Mouse (Mus musculus): ENCODE data around the gene Ogfod1. TPM values are rescaled to one million over a fixed set of nuclear protein-coding genes. Genes with fewer than 3 reads are reported as not detected.

Gene Ogfod1
- total RNA-seq (2014; rRNA removed) (11.2 and 15.0 TPM in 2 replicates), polyA plus RNA-seq (2015; fragmentation: Nextera tagmentation; extraction: Ambion mirVana) (7.9 and 8.5 TPM in 2 replicates)

DNA sequence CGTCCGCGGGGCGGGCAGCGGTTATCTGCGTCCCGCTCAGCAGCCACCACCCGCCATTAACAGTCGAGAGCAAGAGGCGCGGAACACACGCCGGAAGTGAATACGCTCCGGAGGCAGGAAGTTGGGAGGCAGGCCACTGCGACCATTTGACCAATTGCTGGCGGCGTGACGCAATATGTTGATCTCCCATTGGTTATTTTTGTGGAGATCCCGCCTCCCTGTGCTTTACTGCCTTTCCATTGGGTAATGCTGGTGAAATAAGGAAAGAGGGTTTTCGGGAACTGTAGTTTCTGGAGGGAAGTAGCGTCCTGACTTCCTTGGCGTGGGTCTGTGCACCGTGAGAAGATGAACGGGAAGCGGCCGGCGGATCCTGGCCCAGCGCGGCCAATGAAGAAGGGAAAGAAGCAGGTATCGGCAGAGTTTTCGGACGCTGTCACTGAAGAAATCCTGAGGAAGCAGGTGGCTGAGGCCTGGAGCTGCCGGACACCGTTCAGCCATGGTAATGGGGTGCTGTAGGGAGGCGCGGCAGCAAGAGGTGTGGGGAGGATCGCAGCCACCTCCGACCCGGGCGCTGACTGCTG lies at the start of gene Ogfod1, which contains the start of gene Nudt21:
Gene Ogfod1, plus strand, starts transcription at position 255 of the 581 bp plus-strand sequence.
Gene Nudt21, minus strand, starts transcription at position 88 of the 581 bp plus-strand sequence.
- no peak for TF ChIP-seq CTCF (IDR thresholded peaks at IDR 0.05; ENCODE audit: low read depth)
- WGBS: under 1% methylated on average over 38 of the region's 41 CpGs
- Histone ChIP-seq H3K36me3 (ENCODE audit: insufficient read depth, low read length) (no peaks in the 10 kb centered on the region; the same call in 1 of the 2 replicates), H3K4me1 (ENCODE audit: insufficient read depth, low read length) (peaks cover 7% of the 10 kb centered on the region), H3K27me3 (ENCODE audit: insufficient read depth, low read length) (no peaks in the 10 kb centered on the region), H3K9me3 (ENCODE audit: low read length) (no peaks in the 10 kb centered on the region), H3K9ac (replicated peaks; ENCODE audit: low read length) (peak within 1 kb of the TSS; percentile 64), H3K4me2 (ENCODE audit: low read depth, low read length) (peak within 1 kb of the TSS; percentile 82), H3K27ac (peak within 1 kb of the TSS; percentile 83), H3K4me3 (ENCODE audit: low read length) (peak within 1 kb of the TSS; percentile 78)
- DNase-seq (ENCODE audit: low spot score): peak; percentile 99
- ATAC-seq: peak; percentile 100

GRCm38 (mm10) chr8:93989739-93990138 lies 47.3 kb upstream of the Ogfod1 start:
- H3K9ac ChIP-seq (replicated peaks; ENCODE audit: low read length): no peak overlapping the region
- ATAC-seq (no peak), DNase-seq (ENCODE audit: low spot score) (no peak)
- H3K4me1 ChIP-seq (ENCODE audit: insufficient read depth, low read length): no peaks in the 10 kb centered on the region
- no peak overlapping the region for H3K4me3 ChIP-seq (ENCODE audit: low read length)
- no peaks in the 10 kb centered on the region for H3K27me3 ChIP-seq (ENCODE audit: insufficient read depth, low read length)
- WGBS: 94% methylated on average over 4 of the region's 4 CpGs
- no peak overlapping the region for H3K4me2 ChIP-seq (ENCODE audit: low read depth, low read length)
- TF ChIP-seq CTCF (IDR thresholded peaks at IDR 0.05; ENCODE audit: low read depth): no peak
- H3K9me3 ChIP-seq (ENCODE audit: low read length): no peaks in the 10 kb centered on the region
- peaks cover 27% of the 10 kb centered on the region for H3K36me3 ChIP-seq (ENCODE audit: insufficient read depth, low read length)
- no peak overlapping the region for H3K27ac ChIP-seq

GRCm38 (mm10) chr8:93998961-93999360 lies 38.0 kb upstream of the Ogfod1 start:
- DNase-seq (ENCODE audit: low spot score): no peak
- no peak for TF ChIP-seq CTCF (IDR thresholded peaks at IDR 0.05; ENCODE audit: low read depth)
- Histone ChIP-seq H3K27me3 (ENCODE audit: insufficient read depth, low read length) (no peaks in the 10 kb centered on the region), H3K4me1 (ENCODE audit: insufficient read depth, low read length) (no peaks in the 10 kb centered on the region), H3K9ac (replicated peaks; ENCODE audit: low read length) (no peak overlapping the region), H3K9me3 (ENCODE audit: low read length) (no peaks in the 10 kb centered on the region), H3K4me2 (ENCODE audit: low read depth, low read length) (no peak overlapping the region), H3K27ac (no peak overlapping the region), H3K36me3 (ENCODE audit: insufficient read depth, low read length) (peaks cover 27% of the 10 kb centered on the region), H3K4me3 (ENCODE audit: low read length) (no peak overlapping the region)
- ATAC-seq: no peak
- 75% methylated on average over 2 of the region's 2 CpGs for WGBS

GRCm38 (mm10) chr8:94004139-94004538 lies 32.9 kb upstream of the Ogfod1 start:
- Histone ChIP-seq H3K36me3 (ENCODE audit: insufficient read depth, low read length) (peaks cover 13% of the 10 kb centered on the region; the same call in 1 of the 2 replicates), H3K27ac (no peak overlapping the region), H3K4me2 (ENCODE audit: low read depth, low read length) (no peak overlapping the region), H3K4me3 (ENCODE audit: low read length) (no peak overlapping the region), H3K27me3 (ENCODE audit: insufficient read depth, low read length) (no peaks in the 10 kb centered on the region), H3K4me1 (ENCODE audit: insufficient read depth, low read length) (no peaks in the 10 kb centered on the region), H3K9ac (replicated peaks; ENCODE audit: low read length) (no peak overlapping the region), H3K9me3 (ENCODE audit: low read length) (no peaks in the 10 kb centered on the region)
- 88% methylated on average over 9 of the region's 9 CpGs for WGBS
- ATAC-seq: no peak
- DNase-seq (ENCODE audit: low spot score): no peak
- no peak for TF ChIP-seq CTCF (IDR thresholded peaks at IDR 0.05; ENCODE audit: low read depth)

DNA sequence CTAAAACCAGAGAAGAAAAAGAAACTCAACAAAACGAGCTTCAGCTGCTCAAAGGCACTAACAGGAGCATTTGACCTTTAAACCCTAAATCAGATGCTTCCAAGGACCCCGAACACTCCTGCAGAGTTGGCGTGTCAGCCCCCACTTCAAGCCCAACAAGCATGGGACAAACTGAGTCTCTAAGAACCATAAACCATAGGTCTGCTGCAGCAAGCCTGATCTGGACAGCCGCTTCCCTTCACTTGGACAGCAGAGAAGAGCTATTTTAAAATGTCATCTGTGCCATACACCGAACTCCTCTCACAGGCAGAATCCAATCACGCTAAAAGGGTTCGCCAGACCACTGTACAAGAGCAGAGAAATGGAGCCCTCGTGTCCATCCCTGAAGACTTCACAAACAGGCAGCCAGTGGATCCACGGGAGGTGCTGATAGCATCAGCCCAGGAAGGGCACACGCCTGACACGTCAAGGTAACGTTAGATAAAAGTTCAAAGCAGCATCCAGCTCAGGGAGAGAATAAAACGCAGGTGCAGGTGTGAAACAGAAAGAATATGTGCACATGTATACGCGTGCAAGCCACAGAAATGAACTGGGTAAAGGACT lies 27.7 kb upstream of the Ogfod1 start:
- Histone ChIP-seq H3K4me2 (ENCODE audit: low read depth, low read length) (no peak overlapping the region), H3K4me1 (ENCODE audit: insufficient read depth, low read length) (peaks cover 12% of the 10 kb centered on the region), H3K27me3 (ENCODE audit: insufficient read depth, low read length) (no peaks in the 10 kb centered on the region), H3K4me3 (ENCODE audit: low read length) (no peak overlapping the region), H3K36me3 (ENCODE audit: insufficient read depth, low read length) (no peaks in the 10 kb centered on the region), H3K9ac (replicated peaks; ENCODE audit: low read length) (no peak overlapping the region), H3K9me3 (ENCODE audit: low read length) (no peaks in the 10 kb centered on the region), H3K27ac (no peak overlapping the region)
- no peak for TF ChIP-seq CTCF (IDR thresholded peaks at IDR 0.05; ENCODE audit: low read depth)
- ATAC-seq (no peak), DNase-seq (ENCODE audit: low spot score) (no peak)
- 64% methylated on average over 15 of the region's 15 CpGs for WGBS

DNA sequence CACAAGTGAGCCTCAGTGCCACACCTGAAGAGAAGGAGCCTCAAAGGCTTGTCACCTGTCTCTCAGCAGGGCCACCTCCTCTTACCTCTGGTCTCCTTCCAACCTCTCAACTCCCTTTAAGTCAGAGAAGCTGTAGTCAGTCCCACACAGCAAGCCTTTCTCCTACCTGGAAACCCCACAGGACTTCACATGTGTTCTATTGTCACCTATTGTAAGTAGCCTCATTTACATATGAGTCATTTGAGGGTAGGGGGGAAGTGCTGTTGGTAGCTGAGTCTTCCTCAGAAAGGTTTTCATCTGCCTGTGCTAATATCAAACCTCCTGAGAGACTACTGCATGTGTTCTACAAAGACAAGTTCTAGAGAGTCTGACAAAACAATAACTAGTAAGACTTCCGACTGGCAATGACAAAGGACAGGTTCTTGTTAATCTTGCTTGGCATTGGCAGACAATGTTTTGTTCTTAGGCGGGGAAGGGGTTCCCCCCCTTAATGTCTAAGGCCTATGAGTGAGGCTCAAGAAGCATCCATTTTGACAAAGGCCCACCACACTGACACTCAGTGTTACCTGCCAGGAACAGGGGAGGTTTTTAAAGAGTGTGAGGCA lies 26.8 kb upstream of the Ogfod1 start:
- Histone ChIP-seq H3K4me2 (ENCODE audit: low read depth, low read length) (peak overlapping the region; percentile 90), H3K27me3 (ENCODE audit: insufficient read depth, low read length) (no peaks in the 10 kb centered on the region), H3K4me3 (ENCODE audit: low read length) (no peak overlapping the region), H3K4me1 (ENCODE audit: insufficient read depth, low read length) (peaks cover 12% of the 10 kb centered on the region), H3K27ac (no peak overlapping the region), H3K9me3 (ENCODE audit: low read length) (no peaks in the 10 kb centered on the region), H3K36me3 (ENCODE audit: insufficient read depth, low read length) (no peaks in the 10 kb centered on the region), H3K9ac (replicated peaks; ENCODE audit: low read length) (0 out of 2 replicates have a peak overlapping the region, but pooled peaks have one; percentile 3)
- DNase-seq (ENCODE audit: low spot score) (no peak), ATAC-seq (no peak)
- WGBS: 39% methylated on average over 2 of the region's 2 CpGs
- no peak for TF ChIP-seq CTCF (IDR thresholded peaks at IDR 0.05; ENCODE audit: low read depth)
